Mouse (Mus musculus) midbrain, embryonic 10.5 days (tissue): ENCODE measurements at regions not wholly inside any gene's neighbourhood (a gene's known extent, or its start where the extent isn't known, plus 50 kb on each side); places are given as distances from the start of the nearest gene placed in this dataset.

Source experiments
- DNase-seq: peaks from one replicate; pipeline ENCODE4 v3.0.0-alpha.2; 2017; ENCODE audit warnings: low spot score
- H3K27ac ChIP-seq: fragments of 300-500 bp; sonication (generic); replicated peaks from 2 replicates; pipeline ENCODE4 v1.5.1; 2016; ENCODE audit warnings: mild to moderate bottlenecking
- H3K27me3 ChIP-seq: fragments of 300-500 bp; sonication (generic); 2 replicates; pipeline ENCODE4 v1.6.1; 2016; ENCODE audit warnings: low read depth, mild to moderate bottlenecking; ENCODE audit not compliant: poor library complexity, severe bottlenecking
- H3K36me3 ChIP-seq: fragments of 300-500 bp; sonication (generic); 2 replicates; pipeline ENCODE4 v1.6.1; 2016; ENCODE audit warnings: mild to moderate bottlenecking, moderate library complexity
- H3K4me1 ChIP-seq: fragments of 300-500 bp; sonication (generic); 2 replicates; pipeline ENCODE4 v1.6.1; 2016
- H3K4me3 ChIP-seq: fragments of 300-500 bp; sonication (generic); 2 replicates; pipeline ENCODE4 v1.5.1; 2016; ENCODE audit warnings: mild to moderate bottlenecking, moderate library complexity
- H3K9me3 ChIP-seq: fragments of 300-500 bp; sonication (generic); replicated peaks from 2 replicates; pipeline ENCODE4 v1.6.1; 2016; ENCODE audit warnings: mild to moderate bottlenecking
- WGBS: fragments of 180-500 bp; shearing (Covaris S2); methylation state at CpG from one replicate; pipeline ENCODE4 v1.1.7; 2016; 5-methylcytosine and 5-hydroxymethylcytosine counted together

- DNase-seq: no peak
- Histone ChIP-seq H3K27me3 (no peaks in the 10 kb centered on the region), H3K9me3 (no peaks in the 10 kb centered on the region), H3K4me1 (peaks cover 3% of the 10 kb centered on the region; the same call in 1 of the 2 replicates), H3K27ac (peak overlapping the region; percentile 49; the same call in 1 of the 2 replicates), H3K4me3 (no peak overlapping the region), H3K36me3 (no peaks in the 10 kb centered on the region)
- 64% methylated on average over 6 of the region's 6 CpGs for WGBS
Observed at GRCm38 (mm10) chr11:31796245-31796644, 75.8 kb upstream of the Cpeb4 start.

GRCm38 (mm10) chr11:31801575-31801974, 70.4 kb upstream of the Cpeb4 start:
- no peaks in the 10 kb centered on the region for H3K9me3 ChIP-seq
- no peaks in the 10 kb centered on the region for H3K27me3 ChIP-seq
- DNase-seq: no peak
- H3K4me3 ChIP-seq: no peak overlapping the region
- 0 out of 2 replicates have a peak overlapping the region, but pooled peaks have one; percentile 1 for H3K27ac ChIP-seq
- WGBS: 80% methylated on average over 4 of the region's 4 CpGs
- H3K36me3 ChIP-seq: no peaks in the 10 kb centered on the region
- peaks cover 16% of the 10 kb centered on the region for H3K4me1 ChIP-seq

GRCm38 (mm10) chr11:31803319-31803891, 68.6 kb upstream of the Cpeb4 start:
- 64% methylated on average over 3 of the region's 3 CpGs for WGBS
- DNase-seq: no peak
- no peak overlapping the region for H3K4me3 ChIP-seq
- no peaks in the 10 kb centered on the region for H3K9me3 ChIP-seq
- peaks cover 16% of the 10 kb centered on the region for H3K4me1 ChIP-seq
- H3K36me3 ChIP-seq: no peaks in the 10 kb centered on the region
- H3K27ac ChIP-seq: peak overlapping the region; percentile 64
- no peaks in the 10 kb centered on the region for H3K27me3 ChIP-seq

GRCm38 (mm10) chr11:31804518-31804917, 67.5 kb upstream of the Cpeb4 start:
- Histone ChIP-seq H3K36me3 (no peaks in the 10 kb centered on the region), H3K27me3 (no peaks in the 10 kb centered on the region), H3K9me3 (no peaks in the 10 kb centered on the region), H3K4me1 (peaks cover 18% of the 10 kb centered on the region), H3K4me3 (no peak overlapping the region), H3K27ac (no peak overlapping the region)
- no peak for DNase-seq
- WGBS: 90% methylated on average over 6 of the region's 6 CpGs

- Histone ChIP-seq H3K27me3 (no peaks in the 10 kb centered on the region), H3K4me3 (no peak overlapping the region), H3K36me3 (no peaks in the 10 kb centered on the region), H3K4me1 (peaks cover 19% of the 10 kb centered on the region), H3K27ac (no peak overlapping the region), H3K9me3 (no peaks in the 10 kb centered on the region)
- DNase-seq: no peak
- 91% methylated on average over 8 of the region's 8 CpGs for WGBS
Observed at GRCm38 (mm10) chr11:31807461-31808215, 64.4 kb upstream of the Cpeb4 start.

- WGBS: 90% methylated on average over 5 of the region's 5 CpGs
- no peak overlapping the region for H3K4me3 ChIP-seq
- H3K4me1 ChIP-seq: peaks cover 18% of the 10 kb centered on the region
- no peaks in the 10 kb centered on the region for H3K36me3 ChIP-seq
- no peaks in the 10 kb centered on the region for H3K27me3 ChIP-seq
- H3K27ac ChIP-seq: no peak overlapping the region
- no peaks in the 10 kb centered on the region for H3K9me3 ChIP-seq
- no peak for DNase-seq
Observed at GRCm38 (mm10) chr11:31808216-31808838, 63.7 kb upstream of the Cpeb4 start.

- Histone ChIP-seq H3K4me3 (no peak overlapping the region), H3K9me3 (no peaks in the 10 kb centered on the region), H3K4me1 (peaks cover 13% of the 10 kb centered on the region), H3K27ac (peak overlapping the region; percentile 53), H3K36me3 (no peaks in the 10 kb centered on the region), H3K27me3 (no peaks in the 10 kb centered on the region)
- DNase-seq: no peak
- WGBS: 69% methylated on average over 7 of the region's 7 CpGs
Observed at GRCm38 (mm10) chr11:31810011-31810786, 61.8 kb upstream of the Cpeb4 start.

- no peak for DNase-seq
- no peaks in the 10 kb centered on the region for H3K36me3 ChIP-seq
- H3K27ac ChIP-seq: no peak overlapping the region
- no peaks in the 10 kb centered on the region for H3K9me3 ChIP-seq
- H3K4me3 ChIP-seq: no peak overlapping the region
- H3K27me3 ChIP-seq: no peaks in the 10 kb centered on the region
- H3K4me1 ChIP-seq: peaks cover 13% of the 10 kb centered on the region
- 73% methylated on average over 9 of the region's 9 CpGs for WGBS
Observed at GRCm38 (mm10) chr11:31812215-31812614, 59.8 kb upstream of the Cpeb4 start.

GRCm38 (mm10) chr11:31814616-31815015, 57.4 kb upstream of the Cpeb4 start:
- no peaks in the 10 kb centered on the region for H3K9me3 ChIP-seq
- H3K4me3 ChIP-seq: no peak overlapping the region
- no peaks in the 10 kb centered on the region for H3K36me3 ChIP-seq
- H3K4me1 ChIP-seq: peaks cover 12% of the 10 kb centered on the region
- WGBS: 83% methylated on average over 4 of the region's 4 CpGs
- DNase-seq: no peak
- H3K27me3 ChIP-seq: no peaks in the 10 kb centered on the region
- H3K27ac ChIP-seq: no peak overlapping the region

GRCm38 (mm10) chr11:31815855-31816488, 56.0 kb upstream of the Cpeb4 start:
- Histone ChIP-seq H3K4me1 (peaks cover 3% of the 10 kb centered on the region; the same call in 1 of the 2 replicates), H3K9me3 (no peaks in the 10 kb centered on the region), H3K36me3 (no peaks in the 10 kb centered on the region), H3K4me3 (no peak overlapping the region), H3K27me3 (peaks cover 9% of the 10 kb centered on the region; the same call in 1 of the 2 replicates), H3K27ac (no peak overlapping the region)
- no peak for DNase-seq
- 86% methylated on average over 12 of the region's 12 CpGs for WGBS

GRCm38 (mm10) chr11:31818032-31818431, 54.0 kb upstream of the Cpeb4 start:
- 74% methylated on average over 7 of the region's 7 CpGs for WGBS
- Histone ChIP-seq H3K36me3 (no peaks in the 10 kb centered on the region), H3K27ac (0 out of 2 replicates have a peak overlapping the region, but pooled peaks have one; percentile 23), H3K9me3 (no peaks in the 10 kb centered on the region), H3K4me1 (peaks cover 12% of the 10 kb centered on the region; the same call in 1 of the 2 replicates), H3K4me3 (no peak overlapping the region), H3K27me3 (peaks cover 9% of the 10 kb centered on the region; the same call in 1 of the 2 replicates)
- DNase-seq: no peak

GRCm38 (mm10) chr11:31819964-31820363, 52.0 kb upstream of the Cpeb4 start:
- H3K27ac ChIP-seq: no peak overlapping the region
- H3K9me3 ChIP-seq: no peaks in the 10 kb centered on the region
- H3K36me3 ChIP-seq: no peaks in the 10 kb centered on the region
- DNase-seq: no peak
- WGBS: 88% methylated on average over 4 of the region's 4 CpGs
- H3K4me3 ChIP-seq: no peak overlapping the region
- peaks cover 12% of the 10 kb centered on the region; the same call in 1 of the 2 replicates for H3K27me3 ChIP-seq
- peaks cover 16% of the 10 kb centered on the region; the same call in 1 of the 2 replicates for H3K4me1 ChIP-seq
